Mouse (Mus musculus): Measurements from ENCODE around the gene Kcnk6.

DNA sequence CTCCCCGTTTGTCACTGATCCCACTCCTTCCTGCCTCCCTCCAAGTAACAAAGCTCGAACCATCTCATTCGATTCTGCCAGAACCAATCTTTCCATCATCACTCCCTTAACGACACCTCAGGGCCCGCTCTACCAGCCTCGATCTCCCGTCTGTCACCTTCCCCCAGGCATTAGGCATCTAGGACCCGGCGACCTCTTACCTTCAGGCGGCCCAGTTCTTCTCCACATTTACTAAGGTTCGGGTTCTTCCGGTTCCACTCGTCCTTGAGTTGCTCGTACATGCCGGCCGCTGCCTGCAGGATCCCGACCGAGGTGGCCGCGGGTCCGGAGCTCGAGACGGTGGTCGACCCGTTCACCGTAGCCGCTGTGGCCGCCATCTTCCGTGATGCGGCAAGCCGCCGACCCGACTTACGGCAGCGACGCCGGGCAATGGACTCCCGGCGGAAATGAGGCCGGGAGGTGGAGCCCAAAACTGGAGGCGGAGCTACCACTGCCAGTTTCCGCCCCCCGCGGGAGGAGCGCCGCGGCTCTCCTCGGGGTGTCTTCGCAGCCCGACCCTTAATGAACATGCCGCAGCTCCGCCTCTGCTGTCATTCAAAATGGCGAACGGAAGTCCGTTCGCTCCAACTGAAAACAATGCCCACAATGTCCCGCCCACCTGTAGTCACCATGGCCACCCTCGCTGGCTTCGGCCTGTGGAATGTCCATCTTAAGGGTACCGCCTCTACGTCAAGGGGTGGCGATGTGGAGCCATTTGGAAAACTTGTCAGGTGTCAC is 52.0 kb downstream of the Kcnk6 start, which contains the start of gene Psmd8:
- TF ChIP-seq GATA1 (IDR thresholded peaks at IDR 0.05; ENCODE audit: low read length) = no peak
- TF ChIP-seq TAL1 (IDR thresholded peaks at IDR 0.05; ENCODE audit: low read length) = no peak

All from erythroblast, embryonic 14.5 days (primary cell).